Mouse (Mus musculus): ENCODE data around the gene Adam11.

The Adam11 gene

GRCm38 (mm10) chr11:102826476-102826875 lies 65.2 kb downstream of the Adam11 start:
- no peak for DNase-seq (ENCODE audit: low read depth, low spot score)

- no peak for DNase-seq (ENCODE audit: low read depth, low spot score)
Measured at GRCm38 (mm10) chr11:102827097-102827496, 65.9 kb downstream of the Adam11 start.
